Mouse (Mus musculus): ENCODE measurements around the gene Elp6.

Elp6 gene

DNA sequence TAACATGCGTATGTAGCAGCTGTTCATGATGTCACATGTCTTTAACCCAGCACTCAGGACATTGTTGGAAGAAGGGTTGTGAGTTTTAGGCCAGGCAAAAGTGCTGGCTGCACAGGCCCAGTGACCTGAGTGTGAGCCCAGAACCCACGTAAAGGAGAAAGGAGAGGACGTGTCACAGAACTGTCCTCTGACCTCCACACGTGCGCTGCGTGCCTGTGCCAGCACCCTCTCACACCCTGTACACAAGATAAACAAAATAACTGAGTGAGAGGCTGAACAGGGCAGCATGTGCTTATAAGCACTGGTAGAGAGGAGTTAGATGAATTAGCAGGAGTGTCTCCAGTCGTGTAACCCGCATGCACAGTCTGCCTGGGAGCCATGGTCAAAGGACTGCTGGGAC lies 11.5 kb downstream of the Elp6 start:
- WGBS: 96% methylated on average over 8 of the region's 8 CpGs

DNA sequence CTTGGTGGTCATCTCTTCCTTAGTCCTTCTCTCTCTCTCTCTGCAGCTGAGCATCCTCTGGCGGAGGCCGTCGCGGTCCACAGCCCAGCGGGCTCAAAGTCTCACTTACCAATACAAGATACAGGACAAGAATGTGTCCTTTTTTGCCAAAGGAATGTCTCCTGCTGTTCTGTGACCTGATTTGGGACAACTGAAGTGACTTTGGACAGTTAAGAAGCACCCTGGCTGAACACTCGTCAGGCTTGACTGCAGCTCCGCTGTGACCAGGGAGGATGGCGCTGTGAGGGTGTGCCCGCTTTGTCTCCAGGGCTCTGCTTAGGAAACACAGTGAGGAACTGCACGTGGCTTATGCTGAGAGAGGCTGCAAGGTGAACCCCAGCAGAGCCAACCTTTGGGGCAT lies 15.8 kb downstream of the Elp6 start:
- 87% methylated on average over 10 of the region's 10 CpGs for WGBS

DNA sequence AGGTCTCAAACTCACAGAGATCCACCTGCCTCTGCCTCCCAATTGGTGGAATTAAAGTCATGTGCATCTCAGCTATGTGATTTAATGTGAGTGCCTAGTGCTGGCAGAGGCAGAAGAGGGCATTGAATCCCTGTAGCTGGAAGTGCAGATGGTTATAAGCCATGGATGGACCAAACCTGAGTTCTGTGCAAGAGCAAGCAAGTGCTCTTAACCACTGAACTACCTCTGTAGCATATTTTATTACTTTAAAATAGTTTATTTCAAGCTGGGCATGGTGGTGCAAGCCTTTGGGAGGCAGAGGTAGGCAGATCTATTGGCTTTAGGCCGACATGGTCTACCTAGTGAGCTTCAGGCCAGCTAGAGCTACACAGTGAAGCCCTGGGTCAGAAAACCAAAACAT lies 19.2 kb downstream of the Elp6 start:
- 87% methylated on average over 1 of the region's 1 CpGs for WGBS

DNA sequence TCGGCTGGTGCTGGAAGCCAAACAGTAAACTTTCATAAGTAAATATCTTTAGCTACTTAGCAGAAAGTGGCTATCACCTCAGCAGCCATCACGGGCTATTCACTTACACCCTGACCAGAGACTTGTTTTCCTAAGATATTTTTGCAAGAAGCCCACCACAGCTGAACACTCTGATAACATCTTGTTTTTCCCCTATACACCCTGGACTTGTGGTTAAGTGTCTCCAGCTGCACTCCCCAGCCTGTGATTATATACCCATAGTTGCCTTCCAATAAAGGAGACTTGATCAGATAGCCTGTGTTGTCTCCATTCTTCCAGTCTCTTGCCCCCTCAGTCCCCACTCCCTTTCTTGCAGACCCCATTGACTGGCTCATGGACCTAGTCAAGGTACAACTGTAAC lies 23.2 kb downstream of the Elp6 start:
- WGBS: 92% methylated on average over 2 of the region's 2 CpGs

DNA sequence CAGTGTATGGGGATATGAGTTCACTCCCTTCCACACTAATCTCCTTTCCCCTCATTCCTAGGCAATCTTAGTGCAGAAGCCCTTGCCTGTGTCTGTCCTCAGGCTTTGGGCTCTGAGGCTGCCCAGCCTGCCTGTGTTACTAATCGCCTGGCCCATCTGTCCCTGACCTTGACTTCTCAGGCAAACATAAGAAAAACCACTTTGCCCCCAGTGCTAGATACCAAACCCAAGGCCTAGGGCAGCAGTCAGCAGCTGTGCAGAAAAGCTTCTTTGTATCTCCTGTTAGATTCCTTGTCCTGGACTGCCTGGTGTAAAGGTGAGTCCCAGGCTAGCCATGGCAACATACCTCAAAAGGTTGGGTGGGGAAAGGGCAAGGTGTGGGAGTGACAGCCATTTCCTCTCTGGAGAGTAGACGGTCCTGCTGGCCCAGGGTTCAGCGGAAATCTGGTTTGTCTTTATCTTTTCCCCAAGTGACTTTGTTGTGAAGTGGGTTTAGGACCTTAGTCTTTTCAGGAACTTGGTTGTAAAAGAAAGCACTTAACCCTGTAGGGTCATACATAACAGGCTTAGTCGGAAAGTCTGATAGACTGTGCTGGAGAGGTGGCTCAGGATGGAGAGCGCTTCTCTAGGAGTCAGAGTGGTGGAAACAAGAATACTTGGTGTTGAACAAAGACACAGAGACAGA lies 24.1 kb downstream of the Elp6 start:
- 83% methylated on average over 5 of the region's 5 CpGs for WGBS

DNA sequence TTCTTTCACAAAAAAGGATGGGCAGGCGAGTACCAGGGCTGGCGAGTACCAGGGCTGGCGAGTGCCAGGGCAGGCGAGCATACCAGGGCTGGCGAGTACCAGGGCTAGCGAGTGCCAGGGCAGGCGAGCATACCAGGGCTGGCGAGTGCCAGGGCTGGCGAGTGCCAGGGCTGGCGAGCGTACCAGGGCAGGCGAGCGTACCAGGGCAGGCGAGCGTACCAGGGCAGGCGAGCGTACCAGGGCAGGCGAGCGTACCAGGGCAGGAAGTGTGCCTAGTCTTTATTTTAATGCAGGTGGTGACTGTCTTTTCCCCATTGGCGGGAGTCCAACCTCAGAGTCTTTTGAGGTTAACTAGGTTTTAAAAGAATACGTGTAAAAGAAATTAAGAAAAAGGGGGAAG lies 24.7 kb downstream of the Elp6 start:
- 60% methylated on average over 21 of the region's 21 CpGs for WGBS

DNA sequence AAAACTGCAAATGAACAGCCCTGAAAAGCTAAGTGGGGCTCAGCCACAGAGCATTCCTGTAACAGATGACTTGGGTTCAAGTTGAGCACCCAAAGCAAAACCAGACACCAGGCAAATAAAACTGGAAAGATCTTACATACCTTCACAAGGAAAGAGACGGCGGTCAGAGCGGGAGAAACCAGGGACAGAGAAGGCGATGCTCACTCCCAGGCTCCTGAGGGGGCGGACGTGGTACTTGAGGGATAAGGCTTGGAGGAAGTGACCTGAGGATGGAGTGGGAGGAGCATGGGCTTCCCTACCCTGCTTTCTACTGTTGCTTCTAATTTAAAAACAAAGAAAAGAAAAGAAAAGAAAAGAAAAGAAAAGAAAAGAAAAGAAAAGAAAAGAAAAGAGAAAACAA lies 25.4 kb downstream of the Elp6 start:
- 76% methylated on average over 6 of the region's 6 CpGs for WGBS

DNA sequence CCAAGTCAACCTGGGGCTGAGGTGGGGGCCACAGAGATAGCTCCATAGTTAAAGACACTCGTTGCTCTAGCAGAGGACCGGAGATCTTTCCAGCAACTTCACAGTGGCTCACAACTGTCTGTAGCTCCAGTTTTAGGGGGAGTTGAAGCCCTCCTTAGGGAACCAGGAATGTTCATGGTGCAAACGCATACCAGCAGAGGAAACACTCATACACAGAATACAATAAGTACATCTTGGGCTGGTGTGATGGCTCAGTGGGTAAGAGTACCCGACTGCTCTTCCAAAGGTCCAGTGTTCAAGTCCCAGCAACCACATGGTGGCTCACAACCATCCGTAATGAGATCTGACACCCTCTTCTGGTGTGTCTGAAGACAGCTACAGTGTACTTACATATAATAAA lies 25.9 kb downstream of the Elp6 start:
- 91% methylated on average over 5 of the region's 5 CpGs for WGBS

DNA sequence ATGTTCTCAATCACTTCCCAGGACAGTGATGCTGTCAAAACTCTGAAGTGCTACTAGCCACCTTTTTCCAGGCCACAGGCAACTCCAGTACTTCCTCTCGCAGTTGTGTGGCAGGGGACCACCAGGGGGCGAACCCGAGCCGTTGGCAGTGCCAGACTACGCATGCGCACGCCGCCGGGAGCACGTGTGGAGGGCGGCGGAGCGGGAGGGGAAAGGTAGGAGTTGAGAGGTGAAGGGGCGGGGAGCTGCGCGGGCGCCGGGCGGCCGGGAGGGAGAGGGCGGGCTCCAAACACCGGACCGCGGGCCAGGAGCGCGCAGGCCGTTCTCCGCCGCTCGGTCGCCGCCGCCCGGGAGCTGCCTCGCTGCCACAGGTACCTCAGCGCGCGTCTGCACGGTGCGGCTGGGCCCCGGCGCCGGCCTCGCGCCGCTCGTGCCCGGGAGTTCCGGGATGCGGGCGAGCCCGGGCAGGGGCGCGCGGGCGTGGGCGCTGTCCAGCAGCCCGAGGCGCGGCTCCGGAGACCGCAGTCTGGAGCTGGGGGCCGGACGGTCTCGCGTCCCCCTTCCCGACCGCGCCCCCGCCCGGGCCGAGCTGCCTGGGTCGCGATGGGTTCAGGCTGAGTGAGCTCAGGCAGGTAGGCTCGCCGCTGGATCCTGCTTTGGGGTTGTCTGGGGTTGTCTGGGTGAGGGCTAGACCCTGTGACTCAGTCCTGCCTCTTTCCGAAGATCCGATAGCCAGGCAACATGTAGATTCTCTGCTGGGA lies 28.3 kb downstream of the Elp6 start, which contains the start of gene Scap:
TSS of gene Scap (plus strand) at position 154 of the 761 bp plus-strand sequence.
- under 1% methylated on average over 73 of the region's 78 CpGs for WGBS

DNA sequence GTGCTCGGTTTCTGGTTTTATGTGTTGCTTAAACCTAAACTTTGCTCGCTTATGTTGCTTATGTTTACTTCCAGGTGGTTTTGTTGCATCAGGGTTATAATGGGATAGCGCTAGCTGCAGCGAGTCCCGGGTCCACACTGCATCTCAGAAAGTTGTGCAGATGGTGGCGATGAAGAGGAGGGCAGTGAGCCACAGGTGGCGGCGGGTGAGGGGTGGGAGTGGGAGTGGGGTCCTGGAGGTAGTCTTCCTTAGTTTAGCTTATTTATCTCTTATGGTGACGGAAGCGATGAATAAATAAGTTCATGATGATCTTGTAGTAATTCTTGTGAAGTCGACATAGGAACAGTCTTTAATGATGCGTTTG lies 28.9 kb downstream of the Elp6 start:
- WGBS: 9% methylated on average over 12 of the region's 12 CpGs

DNA sequence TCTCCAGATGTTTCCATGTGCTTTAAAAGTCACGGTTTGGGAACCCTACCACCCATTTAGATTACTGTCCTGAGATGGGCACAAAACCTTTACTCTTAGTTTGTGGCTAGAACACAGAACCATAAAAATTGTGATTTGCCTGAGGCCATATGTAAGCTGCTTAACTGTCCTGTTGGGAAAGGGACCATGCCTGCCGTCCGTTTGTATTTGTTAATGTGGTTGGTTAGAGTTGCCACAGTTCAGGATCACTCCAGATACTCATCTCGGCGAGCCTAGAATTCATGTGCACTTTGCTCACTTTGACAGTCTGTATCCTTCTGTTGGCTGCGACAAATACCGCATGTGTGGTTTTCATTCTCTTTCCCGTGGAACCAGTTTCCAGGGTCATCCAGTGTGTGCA lies 29.9 kb downstream of the Elp6 start:
- WGBS: 63% methylated on average over 8 of the region's 8 CpGs

DNA sequence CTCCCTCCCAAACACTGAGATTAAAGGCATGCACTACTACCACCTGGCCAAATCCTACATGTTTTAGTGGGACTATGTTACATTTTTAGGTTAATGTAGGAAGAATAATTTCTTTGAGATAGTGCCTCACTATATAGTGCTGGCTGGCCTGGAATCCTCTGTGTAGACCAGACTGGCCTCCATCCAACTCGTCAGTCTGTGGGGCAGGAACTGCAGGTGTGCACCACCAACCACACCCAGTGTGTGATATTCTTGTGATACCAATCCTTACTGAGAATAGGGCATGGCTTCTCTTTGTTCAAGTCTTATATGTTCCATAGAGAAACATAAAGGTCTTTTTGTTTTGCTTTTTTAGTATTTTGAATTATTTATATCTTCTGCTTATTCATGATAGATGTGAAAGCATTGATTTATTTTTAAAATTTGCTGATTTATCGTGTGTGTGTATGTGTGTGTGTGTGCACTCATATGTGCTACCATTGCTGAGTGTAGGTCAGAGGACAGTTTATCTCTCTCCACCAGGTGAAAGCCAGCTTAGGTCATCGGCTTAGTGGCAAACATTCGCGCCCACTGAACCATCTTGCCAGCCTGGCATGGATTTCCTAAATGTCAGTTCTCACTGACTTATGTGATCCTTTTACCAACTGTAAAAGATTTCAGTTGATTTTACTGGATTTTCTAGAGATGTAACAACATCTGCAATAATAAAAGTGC lies 35.2 kb downstream of the Elp6 start:
- WGBS: 85% methylated on average over 5 of the region's 5 CpGs

DNA sequence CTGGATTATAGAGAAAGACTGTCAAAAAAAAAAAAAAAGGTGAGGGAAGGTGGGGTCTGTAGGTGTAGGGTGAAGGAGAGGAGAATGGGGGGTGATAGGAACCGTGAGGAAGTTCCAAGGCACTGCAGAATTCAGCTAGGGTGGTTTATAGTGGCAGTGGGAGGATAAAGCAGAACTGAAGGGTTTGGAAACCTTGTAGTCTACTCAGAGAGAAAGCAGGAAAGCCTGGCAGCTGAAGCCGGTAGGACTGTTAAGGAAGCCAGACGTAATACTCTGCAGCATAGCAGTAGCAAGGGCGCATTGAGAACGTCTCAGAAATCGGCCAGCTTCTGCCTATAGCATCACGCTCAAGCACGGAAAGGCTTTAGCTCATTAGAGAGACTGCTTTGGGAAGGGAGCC lies 37.0 kb downstream of the Elp6 start:
- WGBS: 59% methylated on average over 8 of the region's 8 CpGs

DNA sequence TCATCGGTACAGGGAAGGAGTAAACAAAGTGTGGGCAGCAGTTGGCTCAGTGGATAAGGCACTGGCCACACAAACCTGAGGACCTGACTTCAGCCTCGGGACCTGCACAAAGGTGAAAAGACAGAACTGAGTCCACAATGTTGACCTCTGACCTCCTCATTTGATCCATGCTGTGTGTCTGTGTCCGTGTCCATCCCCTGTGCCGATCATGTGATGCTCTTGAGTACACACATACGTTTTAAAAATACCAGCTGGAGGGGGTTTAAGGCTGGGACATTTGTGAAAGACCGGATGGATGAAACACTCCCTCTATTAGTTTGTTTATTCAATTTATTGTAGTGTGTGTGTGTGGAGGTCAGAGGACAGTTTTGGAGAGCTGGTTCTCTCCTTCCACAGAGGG lies 38.8 kb downstream of the Elp6 start:
- 81% methylated on average over 6 of the region's 6 CpGs for WGBS

DNA sequence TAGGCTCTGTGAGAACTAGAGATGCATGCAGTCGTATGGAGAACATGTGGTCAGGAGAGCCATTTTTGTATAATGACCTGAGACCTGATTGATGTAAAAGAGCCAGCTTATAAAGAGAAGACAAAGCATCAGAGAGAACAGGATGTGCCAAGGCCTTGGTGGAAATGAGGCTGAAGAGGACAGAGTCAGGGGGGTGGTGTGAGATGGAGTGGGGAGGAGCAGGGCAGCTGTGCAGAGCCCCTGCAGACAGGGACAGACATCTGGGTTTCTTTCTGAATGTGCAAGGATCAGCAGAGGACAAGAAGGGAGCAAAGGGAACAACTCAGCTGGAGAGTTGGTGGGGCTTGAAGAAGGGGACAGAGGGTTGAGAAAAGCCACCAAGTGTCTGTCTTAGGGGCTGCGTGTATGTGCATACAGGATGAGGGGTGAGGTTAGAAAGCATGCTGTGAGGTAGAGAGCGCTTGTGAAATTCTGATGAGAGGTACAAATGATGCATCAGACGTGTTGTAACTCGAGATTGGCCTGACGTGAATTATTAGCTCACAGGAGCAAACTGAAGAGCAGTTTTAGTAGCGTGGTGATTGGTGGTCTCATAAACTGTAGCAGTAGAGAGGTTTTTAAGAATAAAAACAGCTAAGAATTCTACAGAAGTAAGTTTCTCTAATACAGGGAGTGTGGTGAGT lies 40.2 kb downstream of the Elp6 start:
- whole genome bisulfite sequencing: 81% methylated on average over 7 of the region's 7 CpGs

DNA sequence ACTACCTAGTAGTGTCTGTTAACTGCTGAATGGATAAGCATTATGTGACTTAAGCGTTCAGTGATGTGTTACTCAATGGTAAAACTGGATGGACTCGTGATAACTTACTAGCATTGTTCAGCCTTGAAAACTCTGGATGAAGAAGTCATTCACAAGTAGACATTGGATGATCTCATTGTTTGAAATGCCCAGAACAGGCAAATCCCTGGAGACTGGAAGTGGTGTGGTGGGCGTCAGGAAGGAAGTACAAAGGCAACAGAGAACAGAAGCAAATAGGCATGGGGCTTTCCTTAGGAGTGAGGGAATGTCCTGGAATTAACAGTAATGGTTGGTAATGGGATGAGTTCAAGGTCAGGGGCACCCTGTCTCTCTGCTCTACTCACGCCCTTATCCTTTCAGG lies 43.9 kb downstream of the Elp6 start:
- 66% methylated on average over 4 of the region's 4 CpGs for WGBS

DNA sequence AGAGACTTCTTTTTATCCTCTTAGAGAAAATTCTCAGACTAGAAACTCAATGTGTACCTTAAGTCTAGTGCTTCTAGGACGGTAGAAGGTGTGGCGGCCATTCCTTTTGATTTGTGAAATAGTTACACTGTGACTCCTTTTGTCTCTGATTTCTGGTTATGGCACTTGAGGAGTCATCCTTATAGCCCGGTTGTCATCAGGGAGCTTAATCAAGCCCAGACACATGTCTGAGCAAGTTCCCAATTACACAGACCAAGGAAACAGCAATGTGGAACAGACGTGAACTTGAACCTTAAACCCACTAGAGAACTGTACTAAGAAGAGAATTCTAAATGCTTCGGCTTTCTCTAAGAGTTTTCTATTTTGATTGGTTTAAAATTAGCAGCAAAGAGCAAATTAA lies 45.2 kb downstream of the Elp6 start:
- 85% methylated on average over 5 of the region's 5 CpGs for WGBS

DNA sequence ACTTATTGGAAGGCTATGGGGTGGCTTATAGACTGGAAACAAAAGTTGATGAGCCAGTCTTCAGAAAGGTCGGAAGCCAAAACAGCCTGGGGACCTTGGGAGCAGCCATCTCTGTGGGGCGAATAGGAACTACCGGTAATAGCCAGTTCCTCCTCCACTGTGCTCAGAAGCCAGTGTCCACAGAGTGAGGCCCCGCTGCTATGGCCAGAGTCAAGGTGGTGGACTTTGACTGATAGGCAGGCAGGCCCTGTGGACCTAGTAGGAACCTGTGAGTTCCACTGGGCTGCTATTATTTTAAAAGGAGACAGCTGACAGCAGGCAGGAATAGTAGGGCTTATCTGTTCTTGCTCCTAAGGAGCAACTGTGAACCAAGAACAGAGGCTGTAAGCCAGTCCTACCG lies 45.6 kb downstream of the Elp6 start:
- WGBS: 84% methylated on average over 5 of the region's 5 CpGs

DNA sequence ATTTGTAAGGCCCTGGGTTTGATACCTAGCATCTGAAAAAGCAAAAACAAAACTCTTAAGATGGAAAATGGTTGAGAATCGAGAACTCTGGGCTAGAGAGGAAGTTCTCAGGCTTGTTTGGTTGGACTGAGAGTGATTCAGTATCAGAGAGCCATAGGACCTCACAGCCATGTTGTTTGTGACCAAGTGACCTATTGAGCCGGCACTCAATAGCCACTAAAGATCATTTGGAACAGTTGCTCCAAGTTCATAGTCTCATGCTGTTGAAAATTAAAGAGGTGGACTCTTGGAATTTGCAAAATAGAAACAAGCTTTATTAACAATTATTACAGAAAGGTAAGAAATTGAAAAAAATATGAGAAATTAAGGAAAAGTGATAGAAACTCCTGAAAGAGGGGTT lies 46.4 kb downstream of the Elp6 start:
- WGBS: 87% methylated on average over 2 of the region's 2 CpGs

DNA sequence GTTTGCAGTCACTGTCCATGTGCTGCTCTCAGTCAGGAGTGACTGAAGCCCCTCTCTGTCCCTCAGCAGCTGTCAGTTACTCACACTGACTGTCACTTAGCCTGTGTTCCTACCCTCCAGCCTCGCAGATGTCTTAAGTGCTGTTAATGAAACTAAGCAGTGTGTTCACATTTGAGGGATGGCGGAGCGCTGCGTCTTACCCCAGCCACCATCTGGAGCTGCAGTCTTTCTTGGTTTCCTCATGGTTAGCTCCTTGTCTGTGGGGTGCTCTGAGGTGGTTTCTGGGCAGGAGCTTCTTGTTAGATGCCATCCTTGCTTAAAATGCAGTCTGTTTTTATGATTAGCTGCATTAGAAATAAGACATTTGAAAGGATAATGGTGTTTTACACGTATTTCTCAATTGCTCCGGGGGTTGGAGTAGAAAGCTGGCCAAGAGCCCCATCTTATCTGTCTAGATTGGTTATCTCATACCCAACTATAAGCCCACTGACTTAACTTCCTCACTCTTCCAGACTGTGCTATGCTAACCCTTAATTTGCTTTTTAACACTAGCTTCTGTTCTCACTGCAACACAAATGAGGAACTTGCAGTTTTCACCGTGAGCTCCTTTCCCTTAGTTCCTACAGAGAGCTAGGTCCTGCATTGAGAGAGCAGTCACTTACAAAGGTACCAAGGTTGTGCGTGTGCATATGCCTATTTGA lies 47.1 kb downstream of the Elp6 start:
- WGBS: 62% methylated on average over 8 of the region's 8 CpGs

DNA sequence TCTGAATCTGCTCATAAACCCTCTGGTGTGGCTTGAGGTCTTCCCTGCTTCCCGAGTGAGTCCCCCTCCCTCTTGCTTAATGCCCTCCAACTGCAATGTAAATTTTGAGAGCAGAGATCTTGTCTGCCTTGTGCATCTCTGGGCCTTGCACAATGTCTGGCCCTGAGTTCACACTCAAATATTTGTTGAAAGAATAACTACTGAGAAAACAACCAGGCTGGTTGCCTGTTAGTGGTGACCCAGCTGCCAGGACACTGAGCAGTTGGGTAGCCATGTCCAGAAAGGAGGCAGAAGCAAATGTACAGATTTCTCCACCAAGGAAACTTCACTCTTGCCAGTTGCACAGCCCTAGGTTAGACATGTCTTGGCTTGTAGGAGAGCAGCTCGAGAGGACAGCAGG lies 53.4 kb downstream of the Elp6 start:
- 90% methylated on average over 2 of the region's 2 CpGs for WGBS

DNA sequence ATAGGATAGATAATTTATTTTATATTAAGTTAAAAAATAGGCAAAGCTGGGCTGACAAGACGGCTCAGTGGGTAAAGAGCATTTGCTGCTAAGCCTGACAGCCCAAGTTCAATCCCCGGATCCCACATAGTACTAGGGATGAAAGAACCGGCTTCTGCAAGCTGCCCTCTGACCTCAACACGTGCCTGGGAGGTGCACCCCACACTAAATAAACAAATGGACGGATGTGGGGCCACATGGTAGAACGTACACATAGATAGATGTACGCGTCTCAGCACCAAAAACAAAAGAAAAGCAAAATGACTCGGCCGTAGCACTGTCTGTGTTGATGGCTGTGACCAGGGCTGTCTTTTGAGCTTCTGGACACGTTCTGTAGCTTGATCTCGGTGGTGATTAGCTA lies 56.3 kb downstream of the Elp6 start:
- WGBS: 83% methylated on average over 12 of the region's 12 CpGs

Data from cerebral cortex, adult 2 months (tissue).